Mouse (Mus musculus) neural tube, embryonic 11.5 days (tissue): ENCODE measurements around the gene Hist2h4. TPM values are rescaled to one million over a fixed set of nuclear protein-coding genes. Genes with fewer than 3 reads are reported as not detected.
"Not testable (repeated sequence)": the region's sequence is repeated elsewhere in the genome, so short reads cannot be mapped to it uniquely, and the experiment has no call there.

Experiments used
- ATAC-seq: fragments of 200-750 bp; cut with Nextera tagmentation; 2 replicates; pipeline ENCODE4 v1.8.0; 2017; ENCODE audit warnings: moderate number of reproducible peaks, mild to moderate bottlenecking, moderate TSS enrichment, moderate library complexity; ENCODE audit not compliant: insufficient read depth, low FRiP score, low TSS enrichment
- DNase-seq: peaks from one replicate; pipeline ENCODE4 v3.0.0-alpha.2; 2015; ENCODE audit warnings: low spot score
- H3K27ac ChIP-seq: fragments of 300-500 bp; sonication (generic); 2 replicates; pipeline ENCODE4 v1.5.1; 2014; ENCODE audit warnings: low read depth, mild to moderate bottlenecking, low read length
- H3K27me3 ChIP-seq: fragments of 300-500 bp; sonication (generic); 2 replicates; pipeline ENCODE4 v1.6.1; 2014; ENCODE audit warnings: mild to moderate bottlenecking, low read length, mixed read lengths; ENCODE audit not compliant: control insufficient read depth, insufficient read depth
- H3K36me3 ChIP-seq: fragments of 300-500 bp; sonication (generic); 2 replicates; pipeline ENCODE4 v1.6.1; 2014; ENCODE audit warnings: mild to moderate bottlenecking, low read length, moderate library complexity, mixed read lengths; ENCODE audit not compliant: control insufficient read depth, insufficient read depth
- H3K4me1 ChIP-seq: fragments of 300-500 bp; sonication (generic); 2 replicates; pipeline ENCODE4 v1.6.1; 2014; ENCODE audit warnings: low read length, mixed read lengths; ENCODE audit not compliant: control insufficient read depth, insufficient read depth
- H3K4me2 ChIP-seq: fragments of 300-500 bp; sonication (generic); 2 replicates; pipeline ENCODE4 v1.6.1; 2014; ENCODE audit warnings: low read depth, mild to moderate bottlenecking, moderate library complexity
- H3K4me3 ChIP-seq: fragments of 300-500 bp; sonication (generic); 2 replicates; pipeline ENCODE4 v1.5.1; 2014; ENCODE audit warnings: low read depth, low read length
- H3K9ac ChIP-seq: fragments of 300-500 bp; sonication (generic); 2 replicates; pipeline ENCODE4 v1.6.1; 2014; ENCODE audit warnings: mild to moderate bottlenecking, low read length
- H3K9me3 ChIP-seq: fragments of 300-500 bp; sonication (generic); 2 replicates; pipeline ENCODE4 v1.6.1; 2016; ENCODE audit warnings: low read length; ENCODE audit not compliant: control insufficient read depth
- WGBS: fragments of 180-500 bp; shearing (Covaris S2); extraction: QIAGEN DNeasy Blood & Tissue Kit; methylation state at CpG from one replicate; pipeline ENCODE4 v1.1.7; 2014; 5-methylcytosine and 5-hydroxymethylcytosine counted together
- polyA plus RNA-seq: library from polyadenylated mRNA; unstranded; fragments of >200 nt; fragmentation: Nextera tagmentation; extraction: Ambion mirVana; gene quantifications from 2 replicates; pipeline ENCODE4 v1.2.1, GENCODE M21; 2014

Hist2h4 gene
- polyA plus RNA-seq, 1 experiment from 2014 or later, result 5.8 TPM

GRCm38 (mm10) chr3:96293787-96294186 is 30.7 kb upstream of the Hist2h4 start, which contains the start of gene Fcgr1:
Gene Fcgr1 (minus strand): TSS chr3:96293969.
- Histone ChIP-seq H3K36me3 (no peaks in the 10 kb centered on the region), H3K9me3 (no peaks in the 10 kb centered on the region), H3K4me1 (no peaks in the 10 kb centered on the region), H3K4me3 (no peak within 1 kb of the TSS), H3K9ac (no peak within 1 kb of the TSS), H3K27ac (no peak within 1 kb of the TSS), H3K4me2 (no peak within 1 kb of the TSS), H3K27me3 (no peaks in the 10 kb centered on the region)
- DNase-seq (no peak), ATAC-seq (no peak)
- WGBS, result 88% methylated on average over 4 of the region's 4 CpGs

GRCm38 (mm10) chr3:96293368-96293767 is 30.3 kb upstream of the Hist2h4 start:
- no peaks in the 10 kb centered on the region for H3K4me1 ChIP-seq
- no peaks in the 10 kb centered on the region for H3K27me3 ChIP-seq
- WGBS, result 58% methylated on average over 5 of the region's 5 CpGs
- DNase-seq, result no peak
- H3K27ac ChIP-seq, result no peak overlapping the region
- H3K4me3 ChIP-seq, result no peak overlapping the region
- no peaks in the 10 kb centered on the region for H3K9me3 ChIP-seq
- ATAC-seq, result no peak
- no peak overlapping the region for H3K4me2 ChIP-seq
- no peaks in the 10 kb centered on the region for H3K36me3 ChIP-seq
- no peak overlapping the region for H3K9ac ChIP-seq

GRCm38 (mm10) chr3:96292641-96293040 is 29.5 kb upstream of the Hist2h4 start:
- WGBS, result 74% methylated on average over 6 of the region's 6 CpGs
- Histone ChIP-seq H3K9me3 (no peaks in the 10 kb centered on the region), H3K36me3 (no peaks in the 10 kb centered on the region), H3K4me3 (no peak overlapping the region), H3K9ac (no peak overlapping the region), H3K4me1 (no peaks in the 10 kb centered on the region), H3K27ac (no peak overlapping the region), H3K27me3 (no peaks in the 10 kb centered on the region), H3K4me2 (no peak overlapping the region)
- ATAC-seq, result no peak
- DNase-seq, result no peak

DNA sequence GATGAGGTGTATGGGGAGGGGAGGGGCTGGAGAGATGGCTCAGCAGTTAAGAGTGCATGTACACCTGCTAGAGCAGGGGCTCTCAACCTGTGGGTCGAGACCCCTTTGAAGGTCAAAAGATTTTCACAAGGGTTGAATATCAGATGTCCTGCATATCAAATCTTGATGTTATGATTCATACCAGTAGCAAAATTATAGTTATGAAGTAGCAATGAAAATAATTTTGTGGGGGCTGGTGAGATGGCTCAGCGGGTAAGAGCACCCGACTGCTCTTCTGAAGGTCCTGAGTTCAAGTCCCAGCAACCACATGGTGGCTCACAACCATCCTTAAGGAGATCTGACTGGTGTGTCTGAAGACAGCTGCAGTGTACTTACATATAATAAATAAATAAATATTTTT is 27.6 kb upstream of the Hist2h4 start:
- not testable (repeated sequence) for ATAC-seq, H3K9me3 ChIP-seq, DNase-seq, H3K4me2 ChIP-seq, H3K27ac ChIP-seq, H3K4me3 ChIP-seq, H3K9ac ChIP-seq, H3K4me1 ChIP-seq, H3K27me3 ChIP-seq, H3K36me3 ChIP-seq
- WGBS, result 95% methylated on average over 3 of the region's 3 CpGs

- H3K27me3 ChIP-seq, result no peaks in the 10 kb centered on the region
- DNase-seq (no peak), ATAC-seq (no peak)
- no peaks in the 10 kb centered on the region for H3K9me3 ChIP-seq
- no peaks in the 10 kb centered on the region; the same call in 1 of the 2 replicates for H3K4me1 ChIP-seq
- H3K4me2 ChIP-seq, result no peak overlapping the region
- H3K9ac ChIP-seq, result no peak overlapping the region
- H3K36me3 ChIP-seq, result no peaks in the 10 kb centered on the region
- WGBS, result 67% methylated on average over 3 of the region's 3 CpGs
- H3K27ac ChIP-seq, result no peak overlapping the region
- no peak overlapping the region for H3K4me3 ChIP-seq
Observed at GRCm38 (mm10) chr3:96289201-96289600, 26.1 kb upstream of the Hist2h4 start.

DNA sequence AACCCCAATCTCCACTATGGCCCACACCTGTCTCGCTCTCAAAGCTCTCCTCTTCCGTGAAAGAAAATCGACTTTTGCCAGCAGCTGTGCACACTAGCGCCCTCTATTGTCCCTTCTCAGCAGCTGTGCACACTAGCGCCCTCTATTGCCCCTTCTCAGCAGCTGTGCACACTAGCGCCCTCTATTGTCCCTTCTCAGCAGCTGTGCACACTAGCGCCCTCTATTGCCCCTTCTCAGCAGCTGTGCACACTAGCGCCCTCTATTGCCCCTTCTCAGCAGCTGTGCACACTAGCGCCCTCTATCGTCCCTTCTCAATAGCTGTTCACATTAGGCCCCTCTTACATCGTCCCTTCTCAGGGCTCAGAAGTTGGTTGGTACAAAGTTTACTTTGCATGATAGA is 24.2 kb upstream of the Hist2h4 start:
- not testable (repeated sequence) for ATAC-seq, H3K4me3 ChIP-seq, H3K4me2 ChIP-seq, H3K4me1 ChIP-seq, H3K27ac ChIP-seq, H3K9ac ChIP-seq, H3K9me3 ChIP-seq, DNase-seq, H3K27me3 ChIP-seq, H3K36me3 ChIP-seq
- WGBS, result 93% methylated on average over 11 of the region's 11 CpGs

GRCm38 (mm10) chr3:96284457-96284856 is 21.3 kb upstream of the Hist2h4 start:
- Histone ChIP-seq H3K36me3 (no peaks in the 10 kb centered on the region), H3K27ac (no peak overlapping the region), H3K4me2 (no peak overlapping the region; the same call in 1 of the 2 replicates), H3K9me3 (no peaks in the 10 kb centered on the region), H3K4me1 (no peaks in the 10 kb centered on the region; the same call in 1 of the 2 replicates), H3K9ac (no peak overlapping the region), H3K27me3 (0 out of 2 replicates have a peak, but pooled peaks cover 2% of the 10 kb centered on the region), H3K4me3 (no peak overlapping the region)
- WGBS, result 34% methylated on average over 4 of the region's 4 CpGs
- ATAC-seq (no peak), DNase-seq (peak; percentile 38)

DNA sequence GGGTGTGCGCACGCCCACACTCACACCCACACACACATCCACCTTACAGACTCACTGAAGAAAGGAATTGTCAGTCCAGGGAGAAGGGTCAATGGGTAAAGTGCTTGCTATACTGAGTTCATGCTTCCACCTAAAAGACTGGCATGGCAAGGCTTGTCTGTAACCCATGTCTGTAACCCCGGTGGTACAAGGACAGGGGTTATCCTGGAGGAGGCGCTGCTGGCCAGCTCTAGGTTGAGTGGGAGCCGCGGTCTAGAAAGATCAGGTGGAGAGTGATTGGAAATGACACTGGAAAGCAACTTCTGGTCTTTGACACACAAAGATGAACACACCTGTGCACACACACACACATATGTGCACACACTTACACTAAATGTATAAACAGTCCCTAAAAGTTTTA is 17.5 kb upstream of the Hist2h4 start:
- Histone ChIP-seq H3K4me2 (no peak overlapping the region), H3K9me3 (no peaks in the 10 kb centered on the region), H3K9ac (no peak overlapping the region), H3K4me3 (no peak overlapping the region), H3K4me1 (no peaks in the 10 kb centered on the region; the same call in 1 of the 2 replicates), H3K27ac (no peak overlapping the region), H3K27me3 (0 out of 2 replicates have a peak, but pooled peaks cover 2% of the 10 kb centered on the region), H3K36me3 (no peaks in the 10 kb centered on the region)
- WGBS, result 60% methylated on average over 6 of the region's 6 CpGs
- DNase-seq, result no peak
- ATAC-seq, result no peak

DNA sequence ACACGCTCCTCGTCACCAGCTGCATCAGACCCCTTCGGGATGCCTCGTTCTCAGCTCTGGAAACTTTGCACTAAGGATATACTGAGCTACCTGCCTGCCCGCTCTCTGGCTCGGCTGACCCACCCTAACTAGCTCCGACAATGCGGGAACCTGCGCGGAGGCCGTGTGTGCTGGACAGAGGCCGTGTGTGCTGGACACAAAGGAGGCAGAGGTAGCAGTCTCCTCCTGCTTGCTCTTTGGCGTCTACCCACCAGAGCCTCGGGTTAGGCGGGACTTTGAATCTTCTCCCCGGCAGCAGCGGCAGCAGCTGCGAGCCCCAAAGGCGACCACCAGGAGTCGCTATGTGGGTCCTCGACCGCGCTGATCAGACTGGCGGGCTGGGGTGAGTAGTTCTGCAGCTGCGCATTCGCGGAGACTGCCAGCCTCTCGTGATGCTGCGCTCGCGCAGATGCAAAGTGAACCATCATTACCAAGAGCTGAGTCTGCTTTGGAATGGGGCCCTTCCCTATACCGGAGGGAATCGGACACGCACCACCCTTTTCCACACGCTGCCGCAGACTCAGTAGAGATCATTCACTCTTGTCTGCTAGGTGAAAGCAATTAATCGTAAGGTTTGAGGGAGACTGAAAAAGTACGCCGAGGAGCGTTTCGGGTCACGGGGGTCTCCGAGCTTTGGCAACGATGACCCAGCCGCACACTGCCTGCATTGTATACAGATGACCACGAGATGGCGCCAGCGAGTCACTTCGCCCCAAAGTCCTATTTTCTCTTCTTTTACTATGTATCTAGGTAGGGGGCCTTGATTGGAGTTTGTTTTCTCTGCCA is 14.9 kb upstream of the Hist2h4 start:
- WGBS, result under 1% methylated on average over 49 of the region's 49 CpGs
- peak overlapping the region; percentile 64 for H3K9ac ChIP-seq
- H3K4me2 ChIP-seq, result peak overlapping the region; percentile 81
- no peaks in the 10 kb centered on the region for H3K9me3 ChIP-seq
- peak; percentile 93 for ATAC-seq
- peak; percentile 93 for DNase-seq
- H3K27me3 ChIP-seq, result no peaks in the 10 kb centered on the region
- H3K27ac ChIP-seq, result peak overlapping the region; percentile 82; the same call in 1 of the 2 replicates
- no peaks in the 10 kb centered on the region for H3K36me3 ChIP-seq
- H3K4me1 ChIP-seq, result no peaks in the 10 kb centered on the region
- peak overlapping the region; percentile 44 for H3K4me3 ChIP-seq
